Mouse (Mus musculus) limb, embryonic 14.5 days (tissue): ENCODE data around the gene 1700008O03Rik. TPM values are rescaled to one million over a fixed set of nuclear protein-coding genes. Genes with fewer than 3 reads are reported as not detected.
A peak's percentile ranks its signal among the peaks of the same experiment; 100 is the strongest.

Experiments used
- ATAC-seq: fragments of 200-750 bp; cut with Nextera tagmentation; 2 replicates; pipeline ENCODE4 v1.8.0; 2017; ENCODE audit warnings: low read depth, moderate number of reproducible peaks, moderate TSS enrichment; ENCODE audit not compliant: low FRiP score
- DNase-seq: peaks from one replicate; pipeline ENCODE4 v3.0.0-alpha.2; 2015; ENCODE audit warnings: low spot score
- H3K27ac ChIP-seq: fragments of 300-500 bp; sonication (generic); replicated peaks from 2 replicates; pipeline ENCODE4 v1.5.1; 2014; ENCODE audit warnings: low read depth, mild to moderate bottlenecking, low read length, moderate library complexity, mixed read lengths
- H3K27me3 ChIP-seq: fragments of 300-500 bp; sonication (generic); 2 replicates; pipeline ENCODE4 v1.6.1; 2014; ENCODE audit warnings: low read length, mixed read lengths; ENCODE audit not compliant: control insufficient read depth, insufficient read depth
- H3K36me3 ChIP-seq: fragments of 300-500 bp; sonication (generic); 2 replicates; pipeline ENCODE4 v1.6.1; 2014; ENCODE audit warnings: mild to moderate bottlenecking, low read length, moderate library complexity, mixed read lengths; ENCODE audit not compliant: control insufficient read depth, insufficient read depth
- H3K4me1 ChIP-seq: fragments of 300-500 bp; sonication (generic); 2 replicates; pipeline ENCODE4 v1.6.1; 2014; ENCODE audit warnings: antibody characterized with exemption, low read length, mixed read lengths; ENCODE audit not compliant: control insufficient read depth, insufficient read depth
- H3K4me2 ChIP-seq: fragments of 300-500 bp; sonication (generic); replicated peaks from 2 replicates; pipeline ENCODE4 v1.6.1; 2014; ENCODE audit warnings: low read depth, mild to moderate bottlenecking, low read length, moderate library complexity; ENCODE audit not compliant: severe bottlenecking
- H3K4me3 ChIP-seq: fragments of 300-500 bp; sonication (generic); replicated peaks from 2 replicates; pipeline ENCODE4 v1.5.1; 2014; ENCODE audit warnings: low read length
- H3K9ac ChIP-seq: fragments of 300-500 bp; sonication (generic); 2 replicates; pipeline ENCODE4 v1.6.1; 2014; ENCODE audit warnings: mild to moderate bottlenecking, low read depth, low read length, moderate library complexity; ENCODE audit not compliant: severe bottlenecking
- H3K9me3 ChIP-seq: fragments of 300-500 bp; sonication (generic); 2 replicates; pipeline ENCODE4 v1.6.1; 2016; ENCODE audit warnings: low read length; ENCODE audit not compliant: control insufficient read depth
- POLR2A ChIP-seq: fragments of 200-500 bp; IDR thresholded peaks from 2 replicates; pipeline ENCODE4 v1.8.0; 2012; ENCODE audit warnings: inconsistent platforms, mild to moderate bottlenecking, moderate library complexity, borderline replicate concordance; ENCODE audit not compliant: insufficient read depth, insufficient read length; ENCODE audit errors: extremely low read depth
- WGBS: fragments of 180-500 bp; shearing (Covaris S2); extraction: QIAGEN DNeasy Blood & Tissue Kit; methylation state at CpG from one replicate; pipeline ENCODE4 v1.1.7; 2014; 5-methylcytosine and 5-hydroxymethylcytosine counted together
- polyA plus RNA-seq, 2 experiments: library from polyadenylated mRNA; depleted of rRNA in 1 of 2; stranded (reverse) in 1 of 2; unstranded in 1 of 2; fragments of >200 nt; fragmentation: Nextera tagmentation in 1 of 2; extraction: Ambion mirVana in 1 of 2; gene quantifications; 2 replicates each; pipeline versions ENCODE4 v1.2.1 to v1.2.3; 2012 to 2014

Gene 1700008O03Rik
- polyA plus RNA-seq (2012; rRNA removed), result 2.1 and 2.7 TPM in 2 replicates
- 0.67 and 0.73 TPM in 2 replicates for polyA plus RNA-seq (2014; fragmentation: Nextera tagmentation; extraction: Ambion mirVana)

GRCm38 (mm10) chr7:44385720-44386119 is at the start of gene 1700008O03Rik:
Gene 1700008O03Rik, minus strand, starts transcription at chr7:44385820.
- no peaks in the 10 kb centered on the region for H3K9me3 ChIP-seq
- WGBS, result 75% methylated on average over 12 of the region's 12 CpGs
- peak within 1 kb of the TSS; percentile 50 for H3K9ac ChIP-seq
- H3K4me1 ChIP-seq, result no peaks in the 10 kb centered on the region
- H3K36me3 ChIP-seq, result no peaks in the 10 kb centered on the region
- H3K27me3 ChIP-seq, result 0 out of 2 replicates have a peak, but pooled peaks cover 4% of the 10 kb centered on the region
- DNase-seq (no peak), ATAC-seq (no peak)
- no peak for TF ChIP-seq POLR2A
- peak within 1 kb of the TSS; percentile 50 for H3K4me3 ChIP-seq
- no peak within 1 kb of the TSS for H3K27ac ChIP-seq
- H3K4me2 ChIP-seq, result peak within 1 kb of the TSS; percentile 96

GRCm38 (mm10) chr7:44434089-44434488 is 48.5 kb upstream of the 1700008O03Rik start:
- ATAC-seq (no peak), DNase-seq (no peak)
- H3K27me3 ChIP-seq, result peaks cover 23% of the 10 kb centered on the region
- no peaks in the 10 kb centered on the region for H3K36me3 ChIP-seq
- H3K9ac ChIP-seq, result no peak overlapping the region
- H3K9me3 ChIP-seq, result no peaks in the 10 kb centered on the region
- H3K4me1 ChIP-seq, result peaks cover 7% of the 10 kb centered on the region; the same call in 1 of the 2 replicates
- no peak overlapping the region for H3K27ac ChIP-seq
- no peak overlapping the region for H3K4me2 ChIP-seq
- TF ChIP-seq POLR2A, result no peak
- H3K4me3 ChIP-seq, result no peak overlapping the region
- 59% methylated on average over 9 of the region's 9 CpGs for whole genome bisulfite sequencing

- Histone ChIP-seq H3K9me3 (no peaks in the 10 kb centered on the region), H3K4me2 (no peak overlapping the region), H3K27ac (no peak overlapping the region), H3K4me1 (peaks cover 7% of the 10 kb centered on the region; the same call in 1 of the 2 replicates), H3K9ac (no peak overlapping the region), H3K36me3 (no peaks in the 10 kb centered on the region), H3K27me3 (peaks cover 24% of the 10 kb centered on the region), H3K4me3 (no peak overlapping the region)
- DNase-seq (peak; percentile 57), ATAC-seq (no peak)
- WGBS, result 3% methylated on average over 6 of the region's 7 CpGs
- TF ChIP-seq POLR2A, result no peak
Observed at GRCm38 (mm10) chr7:44433371-44433770, 47.8 kb upstream of the 1700008O03Rik start.

DNA sequence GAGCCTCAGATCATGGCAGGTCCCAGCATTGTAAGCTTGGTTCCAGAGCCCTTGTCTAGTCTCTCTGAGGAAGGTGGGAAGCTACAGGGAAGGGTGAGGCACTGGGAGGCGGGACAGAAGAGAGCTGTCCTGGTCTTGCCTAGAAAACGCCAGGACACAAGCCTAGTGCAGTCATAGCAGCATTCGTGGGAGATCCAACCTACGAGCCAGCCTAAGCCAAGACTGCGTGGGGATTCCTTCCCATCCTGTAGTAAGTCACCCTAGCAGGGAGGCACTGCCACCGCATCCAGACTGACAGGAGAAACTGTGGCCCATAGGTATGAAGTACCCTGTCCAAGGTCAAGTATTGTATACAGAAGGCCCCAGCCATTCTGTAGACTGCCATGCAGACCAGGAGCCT is 46.9 kb upstream of the 1700008O03Rik start:
- peaks cover 8% of the 10 kb centered on the region for H3K4me1 ChIP-seq
- H3K27ac ChIP-seq, result no peak overlapping the region
- DNase-seq (no peak), ATAC-seq (no peak)
- H3K9me3 ChIP-seq, result no peaks in the 10 kb centered on the region
- no peak for TF ChIP-seq POLR2A
- no peak overlapping the region for H3K9ac ChIP-seq
- H3K4me3 ChIP-seq, result no peak overlapping the region
- peaks cover 24% of the 10 kb centered on the region for H3K27me3 ChIP-seq
- H3K4me2 ChIP-seq, result no peak overlapping the region
- H3K36me3 ChIP-seq, result no peaks in the 10 kb centered on the region
- WGBS, result 66% methylated on average over 6 of the region's 6 CpGs

DNA sequence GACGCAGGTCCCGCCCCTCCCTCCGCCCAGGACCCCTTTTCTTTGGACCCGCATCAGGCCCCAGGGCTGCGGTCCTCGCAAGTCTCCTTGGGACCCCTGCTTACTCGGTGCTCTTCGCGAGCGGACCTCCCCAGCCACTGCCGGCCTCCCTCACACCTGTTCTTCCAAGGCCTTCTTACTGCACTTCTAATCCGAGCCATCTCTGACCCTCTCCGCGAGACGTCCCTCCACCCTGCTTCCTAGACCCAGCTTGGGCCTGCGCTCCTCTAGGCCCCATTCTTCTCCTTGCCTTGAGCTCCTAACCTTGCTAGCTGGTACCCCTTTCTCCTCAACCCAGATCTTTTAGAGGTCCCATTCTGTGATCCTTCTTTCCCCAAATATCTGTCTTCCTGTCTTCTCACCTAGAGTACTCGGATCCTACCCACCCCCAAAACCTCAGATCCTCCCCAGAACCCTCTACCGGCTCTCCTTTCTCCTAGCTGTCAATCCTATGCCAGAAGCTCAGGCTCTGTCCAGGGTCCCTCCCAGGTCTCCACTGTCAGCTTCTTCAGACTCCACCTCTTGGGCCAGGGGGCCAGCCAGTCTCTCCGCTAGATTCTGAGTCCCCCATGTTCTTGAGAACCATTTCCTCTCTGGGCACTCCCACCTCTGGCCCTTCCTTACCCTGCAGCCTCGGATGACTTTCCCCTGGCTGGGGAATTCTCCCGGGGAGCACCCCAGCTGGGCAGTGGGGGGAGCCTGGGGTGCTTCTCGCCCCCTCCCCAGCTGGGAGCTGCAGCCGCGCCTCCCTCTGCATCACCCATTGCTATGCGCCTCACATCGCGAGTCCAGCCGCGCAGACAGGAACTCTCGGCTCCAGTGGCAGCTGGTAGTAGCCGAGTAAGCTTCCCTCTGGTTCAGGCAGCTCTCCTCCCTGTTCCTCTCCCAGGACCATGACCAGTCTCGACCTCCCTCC is 44.2 kb upstream of the 1700008O03Rik start:
- Histone ChIP-seq H3K27me3 (peaks cover 24% of the 10 kb centered on the region), H3K4me3 (peak overlapping the region; percentile 58), H3K4me1 (peaks cover 9% of the 10 kb centered on the region), H3K9ac (peak overlapping the region; percentile 62), H3K36me3 (no peaks in the 10 kb centered on the region), H3K4me2 (peak overlapping the region; percentile 83), H3K9me3 (no peaks in the 10 kb centered on the region), H3K27ac (no peak overlapping the region)
- WGBS, result 3% methylated on average over 32 of the region's 32 CpGs
- DNase-seq (no peak), ATAC-seq (no peak)
- TF ChIP-seq POLR2A, result no peak
